Mouse (Mus musculus) thymus, adult 2 months (tissue): ENCODE data around the gene Cep295.

Experiments
- CTCF ChIP-seq: fragments of 200-500 bp; IDR thresholded peaks from 2 replicates; pipeline ENCODE4 v1.5.1; 2012; ENCODE audit warnings: mild to moderate bottlenecking, control low read depth, low read length, moderate library complexity, borderline replicate concordance; ENCODE audit not compliant: control insufficient read depth, poor library complexity, insufficient read depth; ENCODE audit errors: extremely low read depth
- POLR2A ChIP-seq: fragments of 200-500 bp; IDR thresholded peaks from 2 replicates; pipeline ENCODE4 v1.6.1; 2012; ENCODE audit warnings: mild to moderate bottlenecking, low read length, control low read depth, moderate library complexity; ENCODE audit not compliant: control insufficient read depth, poor library complexity, insufficient read depth; ENCODE audit errors: extremely low read depth

DNA sequence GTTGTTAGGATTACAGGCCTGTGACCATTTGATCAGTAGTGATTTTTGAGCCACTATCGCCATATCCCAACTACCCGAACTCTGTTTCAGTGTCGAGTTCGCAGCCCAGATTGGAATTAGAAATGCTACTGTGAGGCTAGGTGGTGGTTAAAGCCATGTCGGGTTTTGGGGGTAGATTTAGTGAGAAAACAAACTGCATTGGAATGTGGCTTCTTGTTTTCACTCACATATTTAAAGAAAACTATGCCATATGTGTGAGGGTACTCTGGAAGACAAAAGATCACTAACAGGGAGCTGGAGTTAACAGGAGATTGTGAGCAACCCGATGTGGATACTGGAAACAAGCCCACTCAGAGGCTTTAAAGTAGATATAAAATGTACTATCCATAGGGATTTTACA lies 50.3 kb downstream of the Cep295 start:
- TF ChIP-seq POLR2A (no peak), CTCF (no peak)
